Mouse (Mus musculus) spleen, adult 2 months (tissue): ENCODE measurements around the gene Sntb2.

ENCODE experiments used
- CTCF ChIP-seq: fragments of 200-500 bp; IDR thresholded peaks from 2 replicates; pipeline ENCODE4 v1.5.1; 2011; ENCODE audit warnings: mild to moderate bottlenecking, inconsistent platforms; ENCODE audit not compliant: insufficient read depth, insufficient read length, insufficient replicate concordance; ENCODE audit errors: extremely low read depth
- POLR2A ChIP-seq: fragments of 200-500 bp; IDR thresholded peaks from 2 replicates; pipeline ENCODE4 v1.6.1; 2011; ENCODE audit warnings: low read depth, low read length, inconsistent platforms

DNA sequence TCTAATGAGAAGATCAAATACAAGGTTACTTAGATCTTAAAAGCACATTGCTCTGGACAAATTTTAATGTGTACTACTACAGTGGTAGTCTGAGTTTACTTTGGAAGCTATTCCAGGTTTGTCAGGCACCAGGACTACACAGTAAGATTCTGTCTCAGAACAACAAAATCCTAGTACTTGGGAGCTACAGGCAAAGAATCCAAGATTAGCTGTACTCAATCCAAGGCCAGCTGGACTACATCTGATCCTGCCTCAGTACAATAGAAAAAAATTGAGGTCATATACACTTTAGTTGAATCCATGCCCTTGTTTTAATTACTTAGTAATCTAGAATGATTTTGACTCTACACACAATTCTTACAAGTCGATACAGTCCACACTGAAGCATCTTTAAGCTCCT lies 79.4 kb downstream of the Sntb2 start:
- TF ChIP-seq CTCF: no peak
- no peak for TF ChIP-seq POLR2A
